Mouse (Mus musculus): ENCODE measurements at regions not wholly inside any gene's neighbourhood (a gene's known extent, or its start where the extent isn't known, plus 50 kb on each side); places are given as distances from the start of the nearest gene placed in this dataset.
"Not testable (repeated sequence)": the region's sequence is repeated elsewhere in the genome, so short reads cannot be mapped to it uniquely, and the experiment has no call there.

GRCm38 (mm10) chr8:26622311-26623052 lies 354.6 kb upstream of the Zfp703 start:
- DNase-seq, result no peak

GRCm38 (mm10) chr8:26626186-26626585 lies 350.9 kb upstream of the Zfp703 start:
- DNase-seq, result no peak

GRCm38 (mm10) chr8:26626651-26627077 lies 350.5 kb upstream of the Zfp703 start:
- DNase-seq, result no peak

GRCm38 (mm10) chr8:26627191-26627891 lies 349.8 kb upstream of the Zfp703 start:
- DNase-seq, result no peak

- no peak for DNase-seq
Measured at GRCm38 (mm10) chr8:26630544-26630943, 346.6 kb upstream of the Zfp703 start.

GRCm38 (mm10) chr8:26635701-26636100 lies 341.4 kb upstream of the Zfp703 start:
- no peak for DNase-seq

- DNase-seq, result not testable (repeated sequence)
Measured at GRCm38 (mm10) chr8:26645375-26645774, 331.8 kb upstream of the Zfp703 start.

GRCm38 (mm10) chr8:26650287-26650686 lies 326.8 kb upstream of the Zfp703 start:
- DNase-seq, result peak; percentile 16

GRCm38 (mm10) chr8:26655897-26656296 lies 321.2 kb upstream of the Zfp703 start:
- no peak for DNase-seq

GRCm38 (mm10) chr8:26656310-26657075 lies 320.6 kb upstream of the Zfp703 start:
- no peak for DNase-seq

- DNase-seq, result no peak
Measured at GRCm38 (mm10) chr8:26659381-26659780, 317.7 kb upstream of the Zfp703 start.

- DNase-seq, result no peak
Measured at GRCm38 (mm10) chr8:26669541-26669940, 307.6 kb upstream of the Zfp703 start.

- DNase-seq, result no peak
Measured at GRCm38 (mm10) chr8:26672486-26673395, 304.4 kb upstream of the Zfp703 start.

GRCm38 (mm10) chr8:26677584-26678138 lies 299.5 kb upstream of the Zfp703 start:
- DNase-seq, result no peak

GRCm38 (mm10) chr8:26680891-26681381 lies 296.2 kb upstream of the Zfp703 start:
- DNase-seq, result peak; percentile 87

GRCm38 (mm10) chr8:26687146-26687545 lies 290.0 kb upstream of the Zfp703 start:
- no peak for DNase-seq

- DNase-seq, result no peak
Measured at GRCm38 (mm10) chr8:26688035-26688434, 289.1 kb upstream of the Zfp703 start.

- no peak for DNase-seq
Measured at GRCm38 (mm10) chr8:26688745-26689478, 288.2 kb upstream of the Zfp703 start.

GRCm38 (mm10) chr8:26689479-26690177 lies 287.5 kb upstream of the Zfp703 start:
- DNase-seq, result no peak

- no peak for DNase-seq
Measured at GRCm38 (mm10) chr8:26690178-26690735, 286.9 kb upstream of the Zfp703 start.
